Mouse (Mus musculus): ENCODE data around the gene Crygb.
"Not testable (repeated sequence)": the region's sequence is repeated elsewhere in the genome, so short reads cannot be mapped to it uniquely, and the experiment has no call there.

The Crygb gene

DNA sequence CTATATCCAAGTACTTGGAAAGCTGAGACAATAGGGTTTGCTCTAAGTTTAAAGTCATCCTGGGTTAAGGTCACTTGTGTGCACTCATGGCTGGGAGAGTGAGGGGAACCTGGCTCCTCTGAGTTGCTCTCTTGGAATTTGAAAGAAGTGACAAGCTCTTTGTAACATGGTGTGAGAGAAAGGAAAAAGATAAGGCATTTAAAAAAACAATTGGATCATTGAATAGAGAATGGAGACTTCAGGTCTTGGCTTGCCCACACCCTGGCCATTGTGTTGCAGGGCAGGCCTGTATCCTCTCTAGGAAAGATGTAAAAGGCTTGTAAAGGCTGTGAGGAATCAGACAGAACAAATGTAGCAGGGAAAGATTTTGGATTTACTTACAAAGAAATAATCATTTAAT is 14.2 kb downstream of the Crygb start:
- DNase-seq (ENCODE audit: low spot score in 2 of 2) = no peak

DNA sequence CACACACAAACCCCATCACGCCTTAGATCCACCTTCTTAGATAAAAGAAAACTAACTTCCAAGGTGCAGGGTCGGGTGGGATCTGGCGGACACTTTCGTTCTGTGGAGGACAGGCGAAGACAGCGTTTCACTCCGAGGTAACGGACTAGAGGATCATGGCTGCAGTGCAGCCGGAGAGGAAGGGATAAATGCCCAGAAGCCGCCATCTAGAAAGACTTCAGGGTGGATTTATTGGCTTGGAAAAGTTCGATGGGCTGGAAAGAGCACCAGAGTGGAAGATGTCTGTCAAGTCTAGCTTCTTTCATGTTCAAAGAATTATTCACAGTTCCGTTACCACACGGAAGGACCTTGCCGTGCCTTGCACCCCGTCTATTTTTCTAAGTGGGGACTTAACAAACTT is 17.9 kb downstream of the Crygb start:
- DNase-seq (ENCODE audit: low spot score in 2 of 2) = no peak

DNA sequence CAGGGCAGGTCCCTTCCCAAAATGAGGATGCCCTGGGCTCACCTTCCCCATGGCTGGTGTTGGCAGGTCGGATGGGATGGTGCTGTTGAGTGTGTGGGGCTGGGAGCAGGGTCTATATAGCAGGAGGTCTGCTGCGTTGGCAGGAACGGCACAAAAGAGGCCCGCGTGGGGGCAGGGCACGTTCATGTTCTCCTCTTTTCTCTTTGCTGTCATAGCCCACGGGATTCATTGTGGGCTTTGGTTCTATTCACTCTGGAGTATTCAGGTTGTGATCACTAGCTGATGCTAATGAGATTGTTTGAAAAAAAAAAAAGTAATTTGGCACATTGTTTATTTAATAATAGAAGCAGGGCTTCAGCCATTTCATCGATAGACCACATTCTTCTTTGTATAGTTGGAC is 18.7 kb downstream of the Crygb start, which contains the start of gene Crygd:
Gene Crygd, minus strand, starts transcription at position 101 of the 400 bp plus-strand sequence.
- DNase-seq (ENCODE audit: low spot score in 2 of 2) = no peak

DNA sequence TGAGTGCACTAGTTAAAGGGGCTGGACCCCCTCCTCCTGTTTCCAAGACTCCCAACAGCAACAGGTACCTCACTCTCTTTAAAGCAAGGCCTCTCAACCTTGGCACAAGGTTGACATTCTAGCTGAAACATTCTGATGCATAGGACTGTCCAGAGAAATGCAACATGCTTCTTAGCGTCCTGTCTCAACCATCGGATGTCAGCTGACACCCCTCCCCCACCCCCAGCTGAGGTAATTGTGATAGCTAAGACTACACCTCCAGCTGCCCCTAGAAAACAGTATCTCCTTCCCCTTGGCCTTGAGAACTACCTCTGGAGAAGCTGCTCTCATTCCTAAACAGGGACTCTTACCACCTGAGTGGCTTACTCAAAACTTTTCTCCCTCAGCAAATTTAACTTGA is 29.9 kb downstream of the Crygb start:
- no peak for DNase-seq (ENCODE audit: low spot score in 2 of 2)

DNA sequence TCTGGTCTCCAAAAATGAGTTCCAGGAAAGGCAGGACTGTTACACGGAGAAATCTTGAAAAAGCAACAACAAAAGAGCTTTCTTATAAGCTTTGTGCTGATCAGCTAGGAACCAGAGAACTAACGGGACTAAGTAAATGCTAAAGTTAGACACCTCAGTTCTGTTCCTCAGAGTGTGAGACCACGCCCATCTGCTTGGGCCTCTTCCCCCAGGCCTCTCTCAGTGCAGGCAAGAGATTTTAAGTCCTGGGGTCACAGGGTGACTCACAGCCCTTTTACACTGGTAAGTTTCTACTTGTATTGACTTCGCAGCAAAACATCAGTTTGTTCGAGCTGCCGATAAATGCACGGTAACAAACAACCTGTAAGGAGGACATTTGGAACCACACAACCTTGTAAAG is 30.4 kb downstream of the Crygb start:
- DNase-seq (ENCODE audit: low spot score in 2 of 2) = no peak

DNA sequence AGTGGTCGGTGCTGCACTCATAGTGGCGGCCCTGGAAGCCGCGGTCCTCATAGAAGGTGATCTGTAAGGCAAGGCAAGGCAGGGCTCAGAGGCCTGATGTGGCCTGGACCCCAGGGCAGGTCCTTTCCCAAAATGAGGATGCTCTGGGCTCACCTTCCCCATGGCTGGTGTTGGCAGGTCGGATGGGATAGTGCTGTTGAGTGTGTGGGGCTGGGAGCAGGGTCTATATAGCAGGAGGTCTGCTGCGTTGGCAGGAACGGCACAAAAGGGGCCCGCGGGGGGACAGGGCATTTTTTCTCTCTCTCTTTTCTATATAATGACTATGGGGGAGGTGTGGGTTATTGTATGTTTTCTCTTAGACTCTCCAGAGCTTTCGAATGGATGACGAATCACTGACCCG is 31.1 kb downstream of the Crygb start, which contains the start of gene Cryge:
Gene Cryge, minus strand, starts transcription at position 198 of the 400 bp plus-strand sequence.
- DNase-seq (ENCODE audit: low spot score in 2 of 2) = not testable (repeated sequence)

DNA sequence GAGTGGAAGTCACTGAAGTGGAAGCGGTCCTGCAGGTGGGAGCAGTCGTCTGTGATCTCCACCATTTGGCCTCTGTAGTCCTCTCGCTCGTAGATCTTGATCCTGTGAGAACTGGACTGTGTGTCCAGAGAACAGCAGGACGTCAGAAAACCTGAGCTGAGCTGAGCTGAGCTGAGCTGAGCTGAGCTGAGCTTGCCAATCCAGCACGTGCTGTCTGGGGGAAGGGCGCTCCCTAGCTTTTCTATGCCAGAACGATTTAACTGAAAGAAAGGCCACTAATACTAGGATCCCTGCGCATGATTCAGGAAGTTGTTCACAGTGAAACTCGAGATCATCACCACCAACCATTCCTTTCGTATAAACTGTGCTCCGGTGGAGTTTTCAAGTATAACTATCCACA is 33.3 kb downstream of the Crygb start:
- peak in 1 of 2 experiments; percentile 17 for DNase-seq (ENCODE audit: low spot score in 2 of 2)

DNA sequence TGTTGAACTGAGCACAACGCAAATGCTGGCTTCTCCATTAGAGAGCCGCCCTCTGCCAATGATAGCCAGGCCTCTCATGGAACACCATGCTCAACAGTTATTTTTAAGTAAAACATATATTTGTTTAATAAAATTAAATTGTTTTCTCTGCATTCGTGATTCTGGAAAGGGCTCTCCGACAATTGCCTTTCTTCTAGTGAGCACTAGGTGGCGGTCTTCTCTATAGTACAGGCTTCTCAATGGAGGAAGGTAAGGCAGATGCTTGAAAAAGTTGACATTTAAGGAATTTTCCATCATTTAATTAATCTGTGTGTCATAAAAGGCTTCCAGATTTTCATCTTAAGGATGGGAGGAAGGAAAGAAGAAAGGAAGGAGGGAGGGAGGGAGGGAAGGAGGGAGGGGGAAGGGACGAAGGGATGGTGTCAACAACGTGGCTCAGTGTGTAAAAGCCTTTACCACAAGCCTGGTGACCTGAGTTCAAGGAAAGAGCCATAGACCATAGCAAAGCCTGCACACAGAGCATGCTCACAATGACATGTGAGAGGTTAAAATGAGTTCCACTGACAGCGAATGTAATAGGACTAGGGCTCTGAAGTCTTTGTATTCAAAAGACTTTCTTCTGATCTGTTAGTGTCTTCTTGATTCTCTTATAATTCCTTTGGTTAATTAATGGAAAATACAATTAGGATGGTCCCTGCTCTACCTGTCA is 35.5 kb downstream of the Crygb start:
- no peak for DNase-seq (ENCODE audit: low spot score in 2 of 2)

DNA sequence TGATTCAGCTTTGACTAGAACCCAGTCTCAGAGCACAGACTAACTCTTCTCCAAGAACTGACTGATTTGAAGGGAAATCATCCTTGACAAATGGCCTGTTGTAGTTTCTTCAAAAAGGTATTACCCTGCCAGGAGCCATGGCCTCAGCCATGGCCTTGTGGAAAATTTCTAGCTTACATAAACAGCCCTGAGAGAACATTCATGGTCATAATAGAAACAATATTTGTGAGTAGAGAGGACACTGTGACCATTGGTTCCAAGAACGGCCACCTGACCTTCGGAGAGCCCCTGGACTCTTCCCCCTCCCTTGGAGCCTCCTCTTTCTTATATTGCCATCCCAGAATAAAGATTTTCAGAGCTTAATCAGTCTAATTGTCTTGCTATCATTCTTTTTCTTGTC is 38.7 kb downstream of the Crygb start:
- no peak for DNase-seq (ENCODE audit: low spot score in 2 of 2)

DNA sequence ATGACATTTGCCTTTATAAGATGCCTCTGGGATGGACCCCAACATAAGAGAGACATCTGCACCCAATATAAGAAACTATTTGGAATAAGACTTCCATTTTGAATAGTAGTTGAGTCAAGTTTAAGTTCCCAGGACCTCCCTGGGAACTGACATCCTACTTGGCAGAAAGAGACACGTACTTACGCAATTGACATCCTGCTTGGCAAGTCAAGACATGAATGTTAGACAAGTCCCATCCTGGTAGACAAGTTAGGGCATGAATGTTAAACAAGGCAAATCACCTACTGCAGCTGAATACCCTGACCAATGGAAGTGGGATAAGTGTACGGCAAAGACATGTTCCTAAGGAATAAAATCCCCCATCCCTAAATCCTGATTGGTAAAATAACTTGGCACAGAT is 40.3 kb downstream of the Crygb start:
- DNase-seq (ENCODE audit: low spot score in 2 of 2) = no peak

DNA sequence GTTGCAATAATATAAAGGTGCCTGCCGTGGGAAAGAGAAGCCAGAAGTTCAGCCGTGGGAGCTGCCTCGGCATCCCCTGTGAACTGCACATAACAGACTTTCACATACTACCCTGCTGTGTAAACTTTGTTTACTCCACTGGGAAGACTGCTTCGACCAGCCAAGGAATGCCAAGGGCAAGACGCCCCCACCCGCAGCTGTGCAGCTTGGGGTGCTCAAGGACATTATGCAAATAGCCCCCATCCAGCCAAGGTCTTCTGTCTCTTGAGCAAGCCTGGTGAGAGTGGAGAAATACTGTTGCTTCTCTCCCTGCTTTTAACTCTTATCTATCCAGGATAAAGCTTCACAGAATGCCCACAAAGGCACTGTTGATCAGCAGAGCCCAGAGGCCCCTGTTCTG is 41.3 kb downstream of the Crygb start:
- no peak for DNase-seq (ENCODE audit: low spot score in 2 of 2)

DNA sequence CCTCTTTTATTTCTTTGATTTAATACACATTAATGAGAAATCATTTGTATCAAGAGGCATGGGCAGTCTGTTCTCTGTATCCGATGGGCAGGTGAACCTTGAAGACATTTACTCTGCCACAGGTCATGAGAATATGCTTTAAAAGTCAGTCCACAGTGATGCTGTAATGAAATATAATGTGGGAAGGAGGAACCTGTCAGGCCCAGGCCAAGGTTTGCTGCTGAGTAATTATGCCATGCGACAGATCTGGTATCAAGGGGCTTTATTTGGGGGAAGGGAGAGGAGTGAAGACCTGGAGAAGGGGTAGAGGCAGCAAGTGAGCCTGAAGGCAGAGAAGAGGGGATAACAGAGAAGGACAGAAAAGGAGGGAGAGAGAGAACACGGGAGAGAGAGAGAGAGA is 42.4 kb downstream of the Crygb start:
- no peak for DNase-seq (ENCODE audit: low spot score in 2 of 2)

DNA sequence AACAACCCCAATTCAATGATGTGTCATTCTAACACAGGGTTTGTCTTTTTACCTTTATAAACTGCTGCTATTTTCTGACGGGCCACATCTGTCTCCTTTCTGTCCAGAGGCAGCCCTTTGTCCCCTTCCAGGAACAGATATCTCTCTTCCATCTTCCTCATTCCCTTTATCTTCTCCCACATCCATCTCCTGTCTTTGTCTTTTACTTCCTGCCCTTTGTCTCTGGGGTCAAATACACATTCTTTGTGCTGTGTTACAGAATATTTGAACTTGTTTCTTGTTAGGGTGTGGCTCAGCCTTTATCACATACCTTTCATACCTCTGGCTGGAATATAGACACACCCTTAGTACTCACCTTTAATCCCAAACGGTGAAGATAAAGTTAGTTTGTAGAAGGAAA is 44.5 kb downstream of the Crygb start:
- DNase-seq (ENCODE audit: low spot score in 2 of 2) = no peak

DNA sequence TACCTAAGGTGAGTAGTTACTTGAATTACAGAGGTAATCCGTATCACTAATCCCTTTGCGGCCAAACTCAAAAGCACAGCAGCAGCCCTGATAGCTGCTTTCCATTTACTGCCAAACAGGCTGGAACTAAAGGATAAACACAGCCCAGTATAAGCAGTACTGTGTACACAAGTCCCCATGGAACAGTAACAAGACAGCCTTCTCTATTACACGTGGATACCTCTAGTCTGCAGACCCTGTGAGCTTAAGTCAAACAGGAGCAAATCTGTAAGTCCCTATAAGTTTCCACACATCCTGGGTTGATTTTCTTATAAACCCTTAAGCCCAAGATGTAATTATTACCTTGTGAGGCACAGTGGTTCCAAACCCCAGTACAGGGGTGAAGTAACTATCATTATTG is 46.6 kb downstream of the Crygb start:
- DNase-seq (ENCODE audit: low spot score in 2 of 2) = no peak

DNA sequence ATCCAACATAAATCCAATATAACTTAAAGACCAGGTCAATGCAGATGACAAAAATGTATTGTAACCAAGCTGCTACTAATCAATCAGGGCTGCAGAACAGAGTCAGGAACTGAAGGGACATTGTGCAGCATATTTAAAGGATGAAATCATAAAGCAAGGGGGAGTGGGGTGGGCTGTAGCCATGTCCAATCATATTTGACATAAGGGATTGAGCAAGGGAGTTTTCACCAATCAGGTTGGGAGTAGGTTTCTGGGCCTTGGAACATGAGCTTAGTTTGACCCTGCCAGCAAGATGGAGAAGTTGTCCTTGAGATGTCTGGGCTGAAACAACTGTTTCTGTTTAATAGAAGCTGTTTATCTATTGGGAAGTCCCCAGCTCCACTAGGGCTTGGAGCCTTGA is 49.4 kb downstream of the Crygb start, which contains the start of gene Akr1cl:
Gene Akr1cl, minus strand, starts transcription at position 119 of the 400 bp plus-strand sequence.
- DNase-seq (ENCODE audit: low spot score in 2 of 2) = no peak
